Mouse (Mus musculus): ENCODE results near the gene Wnt7a. TPM values are rescaled to one million over a fixed set of nuclear protein-coding genes. Genes with fewer than 3 reads are reported as not detected.

Gene Wnt7a
- polyA plus RNA-seq, 1 experiment from 2014 or later, result 19.9 TPM

DNA sequence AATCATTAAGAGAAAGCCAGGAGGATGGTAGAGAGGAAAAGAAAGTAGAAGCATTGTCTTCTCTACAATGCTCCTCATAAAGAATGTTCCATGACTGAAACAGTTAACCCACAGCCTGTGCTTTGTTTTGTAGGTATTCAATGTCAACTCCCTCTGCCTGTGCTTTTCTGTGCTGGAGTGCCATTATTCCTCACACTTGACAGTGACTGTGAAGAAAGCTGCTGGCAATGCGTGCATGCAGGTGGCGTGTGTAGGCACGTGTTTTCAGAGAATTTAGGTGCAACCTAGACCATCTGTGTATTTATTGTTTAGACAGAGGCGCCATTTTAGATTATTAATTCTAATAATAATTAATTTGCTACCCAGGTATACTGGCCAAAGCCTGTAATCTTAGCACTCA lies 13.0 kb upstream of the Wnt7a start:
- no peaks in the 10 kb centered on the region for H3K27me3 ChIP-seq (replicated peaks; ENCODE audit: control insufficient read depth, insufficient read depth, low read length)
- H3K36me3 ChIP-seq (ENCODE audit: control insufficient read depth, insufficient read depth, low read length), result no peaks in the 10 kb centered on the region
- no peaks in the 10 kb centered on the region for H3K9me3 ChIP-seq (replicated peaks; ENCODE audit: control insufficient read depth, low read length)
- H3K4me3 ChIP-seq (ENCODE audit: low read depth, low read length), result no peak overlapping the region
- H3K4me1 ChIP-seq (ENCODE audit: control insufficient read depth, insufficient read depth, low read length), result no peaks in the 10 kb centered on the region
- DNase-seq (ENCODE audit: low spot score), result peak; percentile 48
- H3K27ac ChIP-seq (ENCODE audit: low read depth, low read length), result no peak overlapping the region
- H3K9ac ChIP-seq (ENCODE audit: low read length), result no peak overlapping the region
- WGBS, result 47% methylated on average over 4 of the region's 4 CpGs
- no peak; the same call in 1 of the 2 replicates for ATAC-seq
- no peak overlapping the region for H3K4me2 ChIP-seq (ENCODE audit: low read length)

DNA sequence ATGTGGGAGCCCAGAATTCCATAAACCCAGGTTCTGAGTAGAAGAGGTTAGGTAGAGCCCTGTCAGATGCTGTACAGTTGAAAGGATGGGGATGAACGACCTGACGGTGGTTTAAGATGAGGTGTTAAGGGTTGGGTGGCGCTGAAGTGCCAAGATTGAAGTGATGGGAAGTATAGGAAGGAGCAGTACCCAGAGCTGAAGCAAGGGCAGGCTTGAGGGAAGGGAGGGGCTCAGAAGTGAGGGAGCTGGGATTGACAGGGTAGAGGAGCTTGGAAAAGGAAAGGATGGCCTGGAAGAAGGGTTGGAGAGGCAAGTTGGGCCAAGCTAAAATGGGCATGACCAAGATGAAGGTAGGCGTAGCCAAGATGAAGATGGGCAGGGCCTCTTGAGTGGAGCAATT lies 10.5 kb upstream of the Wnt7a start:
- no peak for DNase-seq (ENCODE audit: low spot score)
- H3K4me2 ChIP-seq (ENCODE audit: low read length), result no peak overlapping the region
- H3K9me3 ChIP-seq (replicated peaks; ENCODE audit: control insufficient read depth, low read length), result no peaks in the 10 kb centered on the region
- no peak overlapping the region for H3K9ac ChIP-seq (ENCODE audit: low read length)
- WGBS, result 70% methylated on average over 4 of the region's 4 CpGs
- H3K4me3 ChIP-seq (ENCODE audit: low read depth, low read length), result no peak overlapping the region
- H3K4me1 ChIP-seq (ENCODE audit: control insufficient read depth, insufficient read depth, low read length), result no peaks in the 10 kb centered on the region
- no peak overlapping the region for H3K27ac ChIP-seq (ENCODE audit: low read depth, low read length)
- ATAC-seq, result no peak
- 0 out of 2 replicates have a peak, but pooled peaks cover 2% of the 10 kb centered on the region for H3K27me3 ChIP-seq (replicated peaks; ENCODE audit: control insufficient read depth, insufficient read depth, low read length)
- H3K36me3 ChIP-seq (ENCODE audit: control insufficient read depth, insufficient read depth, low read length), result no peaks in the 10 kb centered on the region

DNA sequence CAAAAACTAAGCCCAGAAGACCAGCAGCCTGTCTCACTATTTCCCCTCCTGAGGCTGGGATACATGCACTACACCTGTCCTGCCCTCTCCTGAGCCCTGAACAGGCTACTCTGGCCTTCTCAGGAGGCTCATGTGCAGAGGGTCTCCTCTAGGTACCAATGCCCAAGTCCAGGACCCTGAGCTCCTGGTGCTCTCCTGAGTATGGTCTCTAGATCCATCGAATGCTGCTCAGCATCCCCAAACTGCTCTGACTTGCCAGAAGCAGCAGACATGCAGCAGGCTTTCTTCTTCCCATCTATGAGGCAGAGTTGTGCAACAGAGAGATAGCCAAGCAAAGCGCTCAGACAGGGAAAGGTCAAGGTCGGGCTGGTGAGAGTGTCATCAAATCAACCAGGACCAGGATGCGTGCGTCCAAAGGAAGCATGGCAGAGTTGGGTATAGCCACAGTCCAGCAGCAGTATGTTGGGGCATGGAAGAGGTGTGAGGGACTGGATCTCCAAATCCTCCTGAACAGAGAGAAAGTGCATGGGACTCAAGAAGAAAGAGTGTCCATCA lies 6.2 kb upstream of the Wnt7a start:
- H3K4me2 ChIP-seq (ENCODE audit: low read length), result no peak overlapping the region
- no peak overlapping the region for H3K4me3 ChIP-seq (ENCODE audit: low read depth, low read length)
- H3K27ac ChIP-seq (ENCODE audit: low read depth, low read length), result no peak overlapping the region
- 79% methylated on average over 5 of the region's 5 CpGs for WGBS
- no peaks in the 10 kb centered on the region for H3K36me3 ChIP-seq (ENCODE audit: control insufficient read depth, insufficient read depth, low read length)
- ATAC-seq, result no peak
- 0 out of 2 replicates have a peak, but pooled peaks cover 2% of the 10 kb centered on the region for H3K27me3 ChIP-seq (replicated peaks; ENCODE audit: control insufficient read depth, insufficient read depth, low read length)
- H3K9ac ChIP-seq (ENCODE audit: low read length), result no peak overlapping the region
- no peaks in the 10 kb centered on the region for H3K9me3 ChIP-seq (replicated peaks; ENCODE audit: control insufficient read depth, low read length)
- DNase-seq (ENCODE audit: low spot score), result no peak
- no peaks in the 10 kb centered on the region for H3K4me1 ChIP-seq (ENCODE audit: control insufficient read depth, insufficient read depth, low read length)

DNA sequence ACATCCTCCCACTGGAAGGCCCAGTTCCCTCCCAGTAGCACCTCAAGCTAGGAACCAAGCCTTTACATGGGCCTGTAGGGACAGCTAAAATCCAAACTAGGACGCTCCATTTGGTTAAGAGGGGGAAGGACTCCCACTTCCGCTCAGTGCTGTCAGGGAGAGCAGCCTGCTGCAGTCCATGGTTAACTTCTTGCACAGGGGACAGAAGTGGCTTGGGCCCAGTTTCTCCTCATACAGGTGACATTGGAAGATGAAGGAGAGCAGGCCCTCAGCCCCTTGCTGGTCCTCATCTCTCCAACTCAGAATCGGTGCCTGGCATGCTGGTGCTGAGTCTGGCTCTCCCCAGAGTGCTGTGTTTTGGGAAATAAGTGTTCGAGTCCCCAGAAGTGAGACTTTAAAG lies 5.0 kb upstream of the Wnt7a start:
- Histone ChIP-seq H3K4me1 (ENCODE audit: control insufficient read depth, insufficient read depth, low read length) (no peaks in the 10 kb centered on the region), H3K36me3 (ENCODE audit: control insufficient read depth, insufficient read depth, low read length) (no peaks in the 10 kb centered on the region), H3K4me3 (ENCODE audit: low read depth, low read length) (no peak overlapping the region), H3K27ac (ENCODE audit: low read depth, low read length) (no peak overlapping the region), H3K4me2 (ENCODE audit: low read length) (no peak overlapping the region), H3K9ac (ENCODE audit: low read length) (no peak overlapping the region), H3K27me3 (replicated peaks; ENCODE audit: control insufficient read depth, insufficient read depth, low read length) (0 out of 2 replicates have a peak, but pooled peaks cover 2% of the 10 kb centered on the region), H3K9me3 (replicated peaks; ENCODE audit: control insufficient read depth, low read length) (no peaks in the 10 kb centered on the region)
- WGBS, result 83% methylated on average over 4 of the region's 4 CpGs
- DNase-seq (ENCODE audit: low spot score) (no peak), ATAC-seq (no peak)

DNA sequence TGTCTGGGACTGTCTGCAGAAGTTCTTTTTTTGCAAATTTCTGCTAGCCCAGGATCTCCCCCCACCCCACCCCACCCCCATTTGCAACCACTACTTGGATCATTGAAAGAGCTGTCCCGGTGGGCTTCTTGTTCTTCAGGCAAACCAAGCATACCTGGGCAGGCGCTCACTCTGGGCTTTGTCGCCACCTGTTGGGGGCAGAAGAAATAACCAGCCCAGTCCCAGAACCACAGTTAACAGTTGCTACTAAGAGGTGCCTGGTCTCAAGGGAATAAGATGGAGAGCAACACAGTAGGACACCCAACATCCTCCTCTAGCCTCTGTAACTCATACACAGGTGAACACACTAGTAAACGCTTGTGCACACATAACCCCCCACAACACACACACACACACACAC lies 3.7 kb upstream of the Wnt7a start:
- no peaks in the 10 kb centered on the region for H3K9me3 ChIP-seq (replicated peaks; ENCODE audit: control insufficient read depth, low read length)
- H3K4me1 ChIP-seq (ENCODE audit: control insufficient read depth, insufficient read depth, low read length), result no peaks in the 10 kb centered on the region
- DNase-seq (ENCODE audit: low spot score) (peak; percentile 78), ATAC-seq (no peak)
- no peaks in the 10 kb centered on the region for H3K36me3 ChIP-seq (ENCODE audit: control insufficient read depth, insufficient read depth, low read length)
- no peak overlapping the region for H3K9ac ChIP-seq (ENCODE audit: low read length)
- H3K4me3 ChIP-seq (ENCODE audit: low read depth, low read length), result no peak overlapping the region
- H3K27ac ChIP-seq (ENCODE audit: low read depth, low read length), result no peak overlapping the region
- H3K4me2 ChIP-seq (ENCODE audit: low read length), result no peak overlapping the region
- WGBS, result 0% methylated on average over 4 of the region's 4 CpGs
- H3K27me3 ChIP-seq (replicated peaks; ENCODE audit: control insufficient read depth, insufficient read depth, low read length), result 0 out of 2 replicates have a peak, but pooled peaks cover 2% of the 10 kb centered on the region

DNA sequence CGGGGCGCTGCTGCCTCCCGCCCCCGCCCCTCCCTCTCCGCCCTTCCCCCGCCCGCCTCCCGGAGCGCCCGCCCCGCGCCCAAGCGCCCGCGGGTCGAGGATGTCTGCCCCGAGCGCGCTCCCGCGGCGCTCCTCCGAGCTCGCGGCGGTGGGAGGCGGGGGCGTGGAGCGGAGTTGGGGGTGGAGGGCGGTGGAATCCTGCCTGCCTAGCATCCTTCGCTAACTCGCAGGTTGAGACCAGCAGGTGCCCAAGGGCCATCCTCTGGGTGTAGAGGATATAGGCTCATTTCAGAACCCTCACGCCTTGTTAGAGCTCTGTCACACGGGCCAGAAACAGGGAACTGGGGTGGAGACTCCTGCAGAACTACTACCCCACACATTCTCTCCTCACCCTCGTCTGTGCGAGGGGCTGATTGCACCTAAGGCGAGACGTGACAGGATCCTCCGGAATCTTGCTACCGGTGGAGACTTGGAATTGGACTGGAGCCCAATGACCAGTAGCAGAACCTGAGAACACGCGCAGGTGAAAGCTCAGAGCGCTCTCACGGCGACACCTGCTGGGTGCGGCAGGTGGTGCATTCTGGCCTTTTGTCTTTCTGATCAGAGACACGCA lies 312 bp upstream of the Wnt7a start:
- peak; percentile 61 for ATAC-seq
- peak overlapping the region; percentile 83 for H3K27ac ChIP-seq (ENCODE audit: low read depth, low read length)
- peak overlapping the region; percentile 97 for H3K4me2 ChIP-seq (ENCODE audit: low read length)
- H3K36me3 ChIP-seq (ENCODE audit: control insufficient read depth, insufficient read depth, low read length), result peaks cover 13% of the 10 kb centered on the region
- peak overlapping the region; percentile 88 for H3K9ac ChIP-seq (ENCODE audit: low read length)
- H3K27me3 ChIP-seq (replicated peaks; ENCODE audit: control insufficient read depth, insufficient read depth, low read length), result no peaks in the 10 kb centered on the region
- H3K4me3 ChIP-seq (ENCODE audit: low read depth, low read length), result peak overlapping the region; percentile 74
- WGBS, result 0% methylated on average over 23 of the region's 47 CpGs
- peaks cover 4% of the 10 kb centered on the region for H3K4me1 ChIP-seq (ENCODE audit: control insufficient read depth, insufficient read depth, low read length)
- peak; percentile 89 for DNase-seq (ENCODE audit: low spot score)
- no peaks in the 10 kb centered on the region for H3K9me3 ChIP-seq (replicated peaks; ENCODE audit: control insufficient read depth, low read length)

DNA sequence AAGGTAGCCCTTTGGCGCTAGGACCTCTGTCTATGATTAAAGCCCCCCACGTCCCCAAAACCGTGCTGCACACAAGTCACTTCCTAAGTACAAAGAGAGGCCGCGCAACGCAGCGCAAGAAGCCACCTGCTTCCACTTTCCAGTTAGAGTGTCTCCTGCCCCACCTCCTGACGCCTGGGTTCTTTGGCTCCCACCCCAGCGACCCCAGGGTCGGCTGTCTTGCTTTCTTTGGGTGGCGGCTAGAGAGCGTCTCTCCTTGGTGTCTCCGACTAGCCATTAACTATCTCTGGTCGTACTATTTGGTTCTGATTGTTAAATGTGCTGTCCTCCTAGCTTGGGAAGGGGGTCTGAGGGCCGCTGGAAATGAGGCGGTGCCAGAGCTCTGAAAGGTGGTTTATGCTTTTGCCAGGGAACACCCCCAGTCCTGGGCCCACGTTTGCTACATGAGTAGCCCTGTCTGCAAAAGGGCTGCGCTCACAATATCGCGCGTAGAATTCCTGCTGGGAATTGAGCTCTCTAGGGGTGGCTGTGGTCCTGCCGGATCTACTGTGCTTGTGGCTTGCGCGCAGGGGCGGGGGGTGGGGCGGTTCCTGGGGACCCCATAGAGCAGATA lies 889 bp downstream of the Wnt7a start:
- no peaks in the 10 kb centered on the region for H3K27me3 ChIP-seq (replicated peaks; ENCODE audit: control insufficient read depth, insufficient read depth, low read length)
- peak overlapping the region; percentile 88 for H3K9ac ChIP-seq (ENCODE audit: low read length)
- under 1% methylated on average over 26 of the region's 26 CpGs for WGBS
- DNase-seq (ENCODE audit: low spot score) (peak; percentile 56), ATAC-seq (peak; percentile 33)
- H3K4me2 ChIP-seq (ENCODE audit: low read length), result peak overlapping the region; percentile 97
- H3K27ac ChIP-seq (ENCODE audit: low read depth, low read length), result peak overlapping the region; percentile 83
- H3K4me1 ChIP-seq (ENCODE audit: control insufficient read depth, insufficient read depth, low read length), result peaks cover 4% of the 10 kb centered on the region
- H3K36me3 ChIP-seq (ENCODE audit: control insufficient read depth, insufficient read depth, low read length), result peaks cover 24% of the 10 kb centered on the region
- no peaks in the 10 kb centered on the region for H3K9me3 ChIP-seq (replicated peaks; ENCODE audit: control insufficient read depth, low read length)
- H3K4me3 ChIP-seq (ENCODE audit: low read depth, low read length), result peak overlapping the region; percentile 74

DNA sequence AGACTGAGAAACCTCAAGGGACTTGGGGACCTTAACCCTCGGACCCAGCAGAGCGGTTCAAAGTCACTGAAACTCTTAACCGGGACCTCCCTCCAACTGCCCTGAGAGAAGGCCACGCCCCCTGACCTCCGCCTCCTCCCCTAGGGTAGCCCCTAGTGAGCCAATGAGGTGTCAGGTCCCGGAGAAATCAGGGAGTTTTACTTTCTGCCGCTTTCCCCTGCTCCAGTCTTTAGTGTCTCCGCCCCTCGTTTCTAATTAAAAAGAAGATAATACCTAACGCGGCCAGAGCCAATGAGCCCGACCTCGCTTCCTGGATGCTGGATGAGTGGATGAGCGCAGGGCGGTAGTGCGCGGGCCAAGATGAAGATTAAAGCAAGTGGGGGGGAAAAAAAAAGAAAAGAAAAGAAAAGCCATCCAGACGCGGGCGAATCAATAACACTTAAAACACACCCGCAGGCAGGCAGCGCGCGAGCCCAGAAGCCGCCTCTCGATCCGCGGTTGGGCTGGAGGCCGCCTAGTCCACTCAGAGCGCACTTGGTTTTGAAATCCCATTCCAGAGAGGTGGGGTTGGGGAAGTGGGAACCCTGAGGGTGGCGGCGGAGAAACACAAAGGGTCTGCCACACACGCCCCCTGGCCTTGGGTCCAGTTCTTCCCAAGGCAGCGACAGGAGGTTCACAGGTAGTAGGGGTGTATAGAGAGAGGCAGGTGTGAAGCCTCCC lies 1.6 kb downstream of the Wnt7a start:
- Histone ChIP-seq H3K27ac (ENCODE audit: low read depth, low read length) (peak overlapping the region; percentile 83; the same call in 1 of the 2 replicates), H3K9me3 (replicated peaks; ENCODE audit: control insufficient read depth, low read length) (no peaks in the 10 kb centered on the region), H3K4me3 (ENCODE audit: low read depth, low read length) (peak overlapping the region; percentile 74), H3K36me3 (ENCODE audit: control insufficient read depth, insufficient read depth, low read length) (peaks cover 31% of the 10 kb centered on the region), H3K4me1 (ENCODE audit: control insufficient read depth, insufficient read depth, low read length) (peaks cover 4% of the 10 kb centered on the region), H3K27me3 (replicated peaks; ENCODE audit: control insufficient read depth, insufficient read depth, low read length) (no peaks in the 10 kb centered on the region), H3K4me2 (ENCODE audit: low read length) (peak overlapping the region; percentile 97), H3K9ac (ENCODE audit: low read length) (peak overlapping the region; percentile 88)
- DNase-seq (ENCODE audit: low spot score) (peak; percentile 68), ATAC-seq (peak; percentile 7)
- WGBS, result under 1% methylated on average over 34 of the region's 34 CpGs
